Mouse (Mus musculus) layer of hippocampus, postnatal 10 days (tissue): ENCODE results near the gene Btg4. TPM values are rescaled to one million over a fixed set of nuclear protein-coding genes. Genes with fewer than 3 reads are reported as not detected.

Source experiments
- DNase-seq, 2 experiments: peaks; one replicate each; pipeline ENCODE4 v3.0.0; 2021; ENCODE audit warnings: low spot score in 2 of 2
- long read RNA-seq: library from polyadenylated mRNA; stranded (forward); transcript quantifications from one replicate; pipeline ENCODE4 v2.0.0, GENCODE M21; 2023
- total RNA-seq, 2 experiments: library from RNA; stranded (reverse); gene quantifications; 2 replicates each; pipeline ENCODE4 v1.2.3; 2021

The Btg4 gene
- not detected for total RNA-seq
- long read RNA-seq = 0 reads

DNA sequence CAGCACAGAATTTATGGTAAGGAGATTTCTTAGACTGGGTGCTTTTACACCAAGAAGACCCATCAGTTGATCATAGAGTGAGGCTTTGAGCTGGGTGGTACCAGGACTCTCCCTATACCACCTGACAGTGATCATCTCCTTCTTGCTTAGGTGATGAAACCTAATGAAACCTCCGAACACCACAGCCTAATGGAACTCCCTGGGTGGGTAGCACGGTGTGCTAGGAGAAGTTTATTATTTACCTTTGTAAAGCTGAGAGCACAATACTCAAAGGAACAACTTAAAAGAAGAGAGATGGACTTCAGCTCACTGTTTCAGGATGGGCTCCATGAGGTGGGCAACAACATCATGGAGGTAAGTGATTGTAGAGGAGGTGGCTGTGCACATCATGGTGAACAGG is at the start of gene Btg4:
Gene Btg4 (plus strand): TSS at position 301 of the 400 bp plus-strand sequence.
- no peak for DNase-seq

GRCm38 (mm10) chr9:51013644-51014043 is 47.1 kb upstream of the Btg4 start:
- no peak for DNase-seq

DNA sequence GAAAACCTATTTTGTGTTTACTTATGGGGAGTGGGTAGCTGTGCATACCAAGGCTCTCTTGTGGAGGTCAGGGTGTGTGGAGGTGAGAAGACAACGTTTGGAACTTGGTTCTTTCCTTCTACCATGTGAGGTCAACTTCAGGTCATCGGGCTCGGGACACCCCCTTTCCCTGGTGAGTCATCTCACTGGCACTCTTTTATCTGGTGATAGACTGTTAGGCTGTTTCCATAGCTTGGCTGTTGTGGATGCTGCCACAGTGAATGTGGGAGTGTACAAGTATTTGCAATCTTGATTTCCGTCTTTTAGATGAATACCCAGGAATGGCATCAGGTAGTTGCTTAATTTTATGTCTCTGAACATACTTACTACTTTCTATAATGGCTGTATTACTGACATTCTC is 45.0 kb upstream of the Btg4 start:
- no peak for DNase-seq

GRCm38 (mm10) chr9:51019670-51020069 is 41.0 kb upstream of the Btg4 start:
- DNase-seq = no peak

- no peak for DNase-seq
Observed at GRCm38 (mm10) chr9:51020351-51020750, 40.4 kb upstream of the Btg4 start.

DNA sequence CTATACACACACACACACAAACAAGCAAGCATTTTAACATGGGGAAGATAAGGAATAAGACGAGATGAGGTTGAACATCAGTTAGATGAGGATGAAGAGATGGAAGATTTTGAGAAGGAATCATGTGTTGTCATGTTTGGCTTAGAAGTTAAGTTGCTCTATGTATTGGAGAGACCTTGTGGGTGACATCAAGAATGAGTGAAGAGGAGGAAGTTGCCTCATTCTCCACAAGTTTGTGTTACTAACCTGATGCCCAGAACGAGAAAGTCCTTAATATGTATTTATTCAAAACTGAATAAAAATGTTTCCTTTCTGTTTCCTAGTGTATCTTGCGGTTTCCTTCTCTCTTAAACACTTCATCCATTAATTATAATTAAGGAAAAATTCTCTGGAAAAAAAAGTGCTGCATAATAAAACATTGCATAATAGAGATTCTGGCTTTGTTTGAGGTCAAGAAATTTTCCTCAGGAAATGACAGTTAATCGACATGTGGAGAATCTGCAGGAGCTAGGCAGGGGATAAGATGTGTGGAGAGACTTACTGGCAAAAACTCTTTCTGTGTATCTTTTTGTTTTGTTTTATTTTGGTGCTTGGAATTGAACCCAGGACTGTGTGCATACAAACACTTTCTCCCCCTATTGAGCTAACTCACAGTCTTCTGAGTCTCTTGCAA is 39.4 kb upstream of the Btg4 start:
- no peak for DNase-seq

- no peak for DNase-seq
Observed at GRCm38 (mm10) chr9:51026952-51027351, 33.7 kb upstream of the Btg4 start.

DNA sequence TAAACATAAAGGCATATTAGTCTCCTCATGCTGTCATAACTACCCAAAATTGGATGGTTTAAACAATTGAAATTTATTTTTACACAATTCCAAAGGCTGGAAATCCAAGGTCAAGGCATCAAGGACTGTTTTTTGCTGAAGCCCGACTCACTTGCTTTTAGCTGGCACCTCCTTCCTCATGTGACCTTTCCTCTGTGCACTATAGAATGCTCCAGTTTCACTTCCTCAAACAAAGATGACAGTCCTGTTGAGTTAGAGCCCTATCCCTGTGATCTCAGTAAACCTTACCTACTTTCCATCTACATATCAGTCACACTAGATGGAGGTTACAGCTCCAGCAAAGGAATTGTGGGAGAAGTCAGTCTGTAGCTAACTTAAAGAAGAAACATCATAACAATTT is 30.6 kb upstream of the Btg4 start:
- DNase-seq = no peak

GRCm38 (mm10) chr9:51031603-51032002 is 29.1 kb upstream of the Btg4 start:
- no peak for DNase-seq

DNA sequence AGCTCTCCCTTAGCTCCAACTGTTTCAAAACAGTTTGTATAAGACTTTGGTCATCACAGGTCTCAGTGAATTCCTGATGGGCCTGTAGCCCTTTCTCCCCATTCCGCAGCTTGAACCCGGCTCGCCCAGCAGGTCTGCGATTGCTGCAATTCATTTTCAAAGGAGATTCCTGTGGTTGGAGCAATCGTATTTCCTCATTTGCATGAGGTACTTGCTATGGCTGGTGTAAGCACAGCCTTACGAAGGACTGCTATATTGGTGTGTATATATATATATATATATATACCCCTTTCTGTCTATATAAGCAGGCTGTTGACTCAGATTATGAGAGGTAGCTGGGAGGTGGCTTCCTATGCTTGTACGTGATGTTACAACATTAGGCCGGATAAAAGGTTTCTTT is 28.4 kb upstream of the Btg4 start:
- no peak for DNase-seq

DNA sequence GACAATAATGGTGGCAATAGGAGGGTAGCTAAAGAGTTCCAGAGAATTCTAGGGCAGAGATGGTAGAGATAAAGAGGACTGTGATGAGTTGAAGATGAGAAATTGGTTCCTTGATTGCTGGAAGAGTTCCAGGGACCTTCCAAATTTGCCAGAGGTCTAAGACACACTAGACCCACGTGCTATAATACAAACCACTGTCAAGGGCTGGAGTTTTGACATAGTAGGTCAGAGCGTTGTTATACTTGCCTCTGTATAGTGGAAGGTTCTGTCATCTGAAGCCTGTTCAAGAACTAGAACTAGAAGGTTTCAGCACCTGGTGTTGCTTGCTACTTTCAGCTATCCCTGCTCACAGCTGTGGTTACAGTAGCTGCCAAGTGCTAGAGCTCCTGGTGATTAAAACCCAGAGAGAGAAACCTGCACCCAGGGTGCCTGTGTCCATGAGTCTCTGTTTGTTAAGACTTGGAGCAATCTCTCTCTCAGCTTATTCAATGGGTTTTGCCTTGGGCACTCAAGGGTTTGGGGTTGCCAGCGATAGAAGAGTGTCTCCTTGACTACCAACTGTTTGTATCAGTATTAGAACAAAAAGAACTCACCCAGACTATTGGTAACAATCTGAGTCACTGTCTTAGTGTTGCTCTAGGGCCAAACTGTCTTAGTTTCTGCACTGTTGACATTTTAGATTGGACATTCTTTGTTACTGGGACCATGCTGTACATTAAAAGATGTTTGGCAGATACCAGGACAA is 27.7 kb upstream of the Btg4 start:
- no peak for DNase-seq

GRCm38 (mm10) chr9:51041491-51041980 is 19.2 kb upstream of the Btg4 start:
- no peak for DNase-seq

GRCm38 (mm10) chr9:51042136-51042535 is 18.6 kb upstream of the Btg4 start:
- no peak for DNase-seq

DNA sequence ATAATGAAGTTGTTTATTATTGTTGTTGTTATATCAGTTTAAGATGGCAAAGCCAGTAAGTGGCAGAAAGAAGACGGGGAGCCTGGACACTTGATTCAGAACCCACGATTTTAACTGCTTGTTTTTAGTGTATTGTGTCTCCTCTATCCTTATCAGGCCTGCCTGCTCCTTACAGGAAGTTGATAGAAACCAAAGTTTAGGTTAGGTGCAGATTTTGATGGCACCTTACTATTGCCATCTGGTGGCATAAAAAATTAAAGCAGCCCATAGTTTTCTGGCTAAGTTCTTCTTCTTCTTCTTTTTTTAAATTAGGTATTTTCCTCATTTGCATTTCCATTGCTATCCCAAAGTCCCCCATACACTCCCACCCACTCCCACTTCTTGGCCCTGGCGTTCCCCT is 8.5 kb upstream of the Btg4 start:
- DNase-seq = no peak

DNA sequence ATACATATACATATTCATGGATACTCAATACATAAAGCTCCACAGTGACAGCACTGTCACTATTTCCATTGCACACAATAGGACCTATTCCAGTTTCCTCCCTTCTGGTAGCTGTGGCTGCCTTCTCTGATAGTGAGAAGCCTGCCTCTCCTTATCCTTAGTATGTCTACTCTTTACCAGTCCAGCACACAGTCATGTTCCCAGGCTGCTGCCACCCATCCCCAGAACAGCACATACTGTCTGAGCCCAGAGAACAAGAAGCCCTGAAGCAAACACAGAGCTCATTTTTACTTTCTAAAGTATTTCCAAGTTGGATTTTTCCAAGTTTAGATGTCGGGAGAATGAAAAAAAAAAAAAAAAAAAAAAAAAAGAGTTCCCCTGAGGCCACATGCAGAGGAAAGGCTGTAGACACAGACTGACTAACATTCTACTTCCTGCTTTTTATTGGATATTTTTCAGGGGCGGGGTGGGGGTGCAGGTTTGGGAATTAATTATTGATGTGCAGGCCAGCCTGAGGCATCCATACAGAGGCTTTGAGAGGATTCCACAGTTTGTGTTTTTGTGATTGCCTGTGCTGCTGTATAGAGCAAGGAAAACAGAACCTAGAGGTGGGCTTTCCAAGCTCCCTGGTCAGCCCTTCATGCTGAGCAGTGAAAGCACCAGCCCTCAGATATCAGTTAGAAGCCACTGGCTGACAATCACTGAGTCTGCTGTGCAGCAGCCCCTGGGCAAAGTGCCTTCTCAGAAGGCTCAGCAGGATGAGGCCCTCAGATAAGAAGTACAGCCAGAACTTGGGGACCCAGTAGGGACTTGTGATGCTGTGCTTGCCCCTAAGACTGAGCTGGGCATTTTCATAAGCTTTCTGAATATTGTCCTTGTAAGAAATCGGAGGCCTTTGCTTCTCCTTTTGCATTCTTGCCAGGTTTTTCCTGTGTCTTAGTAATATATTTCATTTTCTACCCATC is 4.1 kb upstream of the Btg4 start:
- DNase-seq = no peak

GRCm38 (mm10) chr9:51058951-51059521 is 1.7 kb upstream of the Btg4 start:
- DNase-seq = no peak

GRCm38 (mm10) chr9:51068202-51068601 is 7.5 kb downstream of the Btg4 start:
- no peak for DNase-seq

GRCm38 (mm10) chr9:51070801-51071200 is 10.1 kb downstream of the Btg4 start:
- no peak for DNase-seq

DNA sequence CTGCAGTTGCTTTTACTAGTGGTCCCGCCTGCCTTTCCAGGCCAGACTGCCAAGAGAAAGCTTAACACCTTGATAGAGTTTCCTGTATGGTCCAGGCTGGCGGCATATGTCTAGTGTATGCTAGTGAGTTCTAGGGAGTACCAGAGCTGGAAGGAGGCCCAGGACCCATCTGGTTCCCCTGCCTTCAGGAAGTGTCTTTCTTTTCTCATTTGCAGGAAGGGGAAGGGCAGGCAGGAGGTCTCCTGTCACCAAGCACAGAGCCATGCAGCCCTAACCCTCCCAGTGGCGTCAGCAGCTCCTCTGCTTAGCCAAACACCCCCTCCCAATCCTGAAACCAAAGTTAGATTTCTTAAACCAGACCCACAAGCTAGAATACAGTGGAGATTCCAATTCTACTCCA is 15.1 kb downstream of the Btg4 start:
- peak; percentile 12 to 17 for DNase-seq

GRCm38 (mm10) chr9:51076300-51076978 is 15.7 kb downstream of the Btg4 start:
- peak in 1 of 2 experiments; percentile 14 for DNase-seq

DNA sequence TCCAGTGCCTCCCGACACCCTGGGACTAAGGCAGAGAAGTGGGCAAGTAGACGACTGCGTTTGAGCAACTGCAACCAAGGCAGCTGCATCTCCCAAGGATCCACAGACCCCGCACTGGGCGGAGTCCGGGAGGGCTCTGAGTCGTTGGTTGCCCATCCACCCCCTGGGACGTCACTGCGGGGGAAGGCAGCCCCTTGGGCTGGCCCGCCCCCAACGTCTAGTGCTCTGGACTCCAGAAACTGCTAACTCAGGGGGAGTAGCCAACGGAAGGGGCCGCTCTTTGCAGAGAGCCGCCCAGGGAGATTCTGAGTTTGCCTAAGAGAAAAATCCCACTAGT is 16.2 kb downstream of the Btg4 start, which contains the start of gene Layn:
Gene Layn (minus strand): TSS at position 116 of the 337 bp plus-strand sequence.
- peak; percentile 62 to 71 for DNase-seq
